Mouse (Mus musculus): ENCODE data around the gene Wdr60.

GRCm38 (mm10) chr12:116254652-116255051 is 8.2 kb downstream of the Wdr60 start:
- TF ChIP-seq CTCF (IDR thresholded peaks at IDR 0.05; ENCODE audit: extremely low read depth, insufficient read depth, insufficient read length, insufficient replicate concordance) (no peak), POLR2A (IDR thresholded peaks at IDR 0.05; ENCODE audit: low read depth, low read length) (no peak)
